Comparison of ENCODE assay signal across 17 mouse cellular contexts in genomic region chr11:7279891-7280290, GRCm38 (mm10).
A peak's percentile ranks its signal among the peaks of the same experiment; 100 is the strongest.
DNase-seq lines count a peak whose midpoint lies in the region; ATAC-seq and TF ChIP-seq lines count a peak whose summit lies in the region.
"Had no signal": no experiment of that assay in that cellular context is flagged by ENCODE, and none has a peak within 500 bp of the region (broad histone marks: within the 10 kb centered on the region; RNA-seq: fewer than 3 reads in every experiment).

No protein-coding gene starts in this region.

- ATAC-seq in kidney, postnatal 0 days (replicated peaks; ENCODE audit: low FRiP score, low read depth): no peak
- ATAC-seq in kidney, embryonic 14.5 days (ENCODE audit: low FRiP score, low TSS enrichment): no peak
- no peak for ATAC-seq in midbrain, embryonic 13.5 days
- ATAC-seq: forebrain, embryonic 16.5 days had no signal

- H3K36me3 ChIP-seq in kidney, postnatal 0 days (ENCODE audit: insufficient read depth, low read length): no peaks in the 10 kb centered on the region
- H3K36me3 ChIP-seq in kidney, embryonic 14.5 days (ENCODE audit: control insufficient read depth, insufficient read depth, low read length): no peaks in the 10 kb centered on the region
- H3K36me3 ChIP-seq in midbrain, embryonic 13.5 days: no peaks in the 10 kb centered on the region
- H3K36me3 ChIP-seq: heart, embryonic 10.5 days; neural tube, embryonic 13.5 days; stomach, embryonic 15.5 days had no signal

- H3K4me1 ChIP-seq in kidney, postnatal 0 days (replicated peaks; ENCODE audit: insufficient read depth, low read length): no peaks in the 10 kb centered on the region
- no peaks in the 10 kb centered on the region for H3K4me1 ChIP-seq in kidney, embryonic 14.5 days (ENCODE audit: control insufficient read depth, insufficient read depth, low read length)
- H3K4me1 ChIP-seq in midbrain, embryonic 13.5 days (replicated peaks): no peaks in the 10 kb centered on the region
- H3K4me1 ChIP-seq: heart, embryonic 10.5 days; neural tube, embryonic 13.5 days; stomach, embryonic 15.5 days had no signal

- 72% methylated on average over 2 of the region's 2 CpGs for WGBS in kidney, postnatal 0 days
- 67% methylated on average over 2 of the region's 2 CpGs for WGBS in kidney, embryonic 14.5 days
- WGBS in midbrain, embryonic 13.5 days: 70% methylated on average over 2 of the region's 2 CpGs

- no peaks in the 10 kb centered on the region for H3K27me3 ChIP-seq in kidney, postnatal 0 days (ENCODE audit: insufficient read depth, low read length)
- no peaks in the 10 kb centered on the region for H3K27me3 ChIP-seq in kidney, embryonic 14.5 days (ENCODE audit: control insufficient read depth, insufficient read depth, low read length)
- H3K27me3 ChIP-seq in midbrain, embryonic 13.5 days: no peaks in the 10 kb centered on the region
- H3K27me3 ChIP-seq: neural tube, embryonic 13.5 days; stomach, embryonic 15.5 days had no signal

- H3K27ac ChIP-seq in kidney, postnatal 0 days: no peak overlapping the region
- H3K27ac ChIP-seq in kidney, embryonic 14.5 days (ENCODE audit: low read depth, low read length): no peak overlapping the region
- H3K27ac ChIP-seq in midbrain, embryonic 13.5 days: no peak overlapping the region
- H3K27ac ChIP-seq: heart, embryonic 10.5 days; liver, embryonic 14.5 days; neural tube, embryonic 13.5 days; stomach, embryonic 15.5 days had no signal

- peak; percentile 46; the same call in 1 of the 2 replicates for TF ChIP-seq CTCF in kidney, postnatal 0 days (IDR thresholded peaks at IDR 0.05; ENCODE audit: low read depth)

- H3K4me3 ChIP-seq in kidney, postnatal 0 days (replicated peaks; ENCODE audit: low read depth, low read length): no peak overlapping the region
- no peak overlapping the region for H3K4me3 ChIP-seq in kidney, embryonic 14.5 days (ENCODE audit: low read length)
- no peak overlapping the region for H3K4me3 ChIP-seq in midbrain, embryonic 13.5 days (replicated peaks)
- H3K4me3 ChIP-seq: heart, embryonic 10.5 days; neural tube, embryonic 13.5 days; stomach, embryonic 15.5 days had no signal

- peak; percentile 40 to 46 for DNase-seq in cerebellum, postnatal 10 days
- no peak for DNase-seq in cerebellum, adult 11 months
- DNase-seq in kidney, postnatal 0 days (ENCODE audit: low spot score): no peak
- peak; percentile 16 for DNase-seq in 416B (ENCODE audit: low read depth)
- DNase-seq in R1 (ENCODE audit: low read depth, low spot score): peak; percentile 36
- DNase-seq in urinary bladder, postnatal 10 days (ENCODE audit: low spot score): no peak
- DNase-seq: B cell, adult 2 months; gastrocnemius, postnatal 10 days; left cerebral cortex, postnatal 4 days; thymus, postnatal 25 days had no signal

- no peaks in the 10 kb centered on the region for H3K9me3 ChIP-seq in kidney, postnatal 0 days (replicated peaks; ENCODE audit: low read length)
- H3K9me3 ChIP-seq in kidney, embryonic 14.5 days (ENCODE audit: control insufficient read depth, low read length): no peaks in the 10 kb centered on the region
- H3K9me3 ChIP-seq in midbrain, embryonic 13.5 days: no peaks in the 10 kb centered on the region
- H3K9me3 ChIP-seq: heart, embryonic 10.5 days; neural tube, embryonic 13.5 days; stomach, embryonic 15.5 days had no signal

- H3K9ac ChIP-seq in kidney, postnatal 0 days (ENCODE audit: low read depth, low read length): no peak overlapping the region
- H3K9ac ChIP-seq in kidney, embryonic 14.5 days (ENCODE audit: low read depth, low read length): no peak overlapping the region
- no peak overlapping the region for H3K9ac ChIP-seq in midbrain, embryonic 13.5 days (replicated peaks)
- H3K9ac ChIP-seq: liver, embryonic 14.5 days; neural tube, embryonic 13.5 days; stomach, embryonic 15.5 days had no signal

- no peak overlapping the region for H3K4me2 ChIP-seq in kidney, postnatal 0 days (ENCODE audit: low read length)
- no peak overlapping the region for H3K4me2 ChIP-seq in kidney, embryonic 14.5 days (replicated peaks; ENCODE audit: low read depth, low read length)
- H3K4me2 ChIP-seq in midbrain, embryonic 13.5 days (replicated peaks): no peak overlapping the region
- H3K4me2 ChIP-seq: neural tube, embryonic 13.5 days; stomach, embryonic 15.5 days had no signal

Comparison
In these comparisons a context has a peak if more than half of its experiments do, and no peak if none do; other contexts are left out.
1. DNase-seq: peak in cerebellum, postnatal 10 days (2 of 2), 416B (single experiment) and R1 (single experiment); none in cerebellum, adult 11 months (single experiment), kidney, postnatal 0 days (single experiment) and urinary bladder, postnatal 10 days (single experiment).